Mouse (Mus musculus) embryonic fibroblast, embryonic 13.5 days (primary cell): ENCODE data around the gene Socs3. TPM values are rescaled to one million over a fixed set of nuclear protein-coding genes. Genes with fewer than 3 reads are reported as not detected.

Experiments used
- H3K27ac ChIP-seq: 2 replicates; pipeline ENCODE4 v1.5.1; 2012; ENCODE audit warnings: low read length, control low read depth, inconsistent platforms; ENCODE audit not compliant: insufficient read depth
- H3K4me1 ChIP-seq: 2 replicates; pipeline ENCODE4 v1.6.1; 2011; ENCODE audit warnings: low read length; ENCODE audit not compliant: control insufficient read depth, insufficient read depth
- H3K4me3 ChIP-seq: 2 replicates; pipeline ENCODE4 v1.5.1; 2011; ENCODE audit warnings: mild to moderate bottlenecking, control low read depth, low read length; ENCODE audit not compliant: insufficient read depth
- CTCF ChIP-seq: IDR thresholded peaks from 2 replicates; pipeline ENCODE4 v1.5.1; 2011; ENCODE audit warnings: mild to moderate bottlenecking, control low read depth, low read length, moderate library complexity, borderline replicate concordance; ENCODE audit not compliant: insufficient read depth
- POLR2A ChIP-seq: IDR thresholded peaks from 2 replicates; pipeline ENCODE4 v1.6.1; 2011; ENCODE audit warnings: low read depth, mild to moderate bottlenecking, control low read depth, low read length, moderate library complexity
- polyA plus RNA-seq: library from polyadenylated mRNA; stranded (reverse); fragments of >200 nt; gene quantifications from 2 replicates; pipeline ENCODE4 v1.2.4, GENCODE M21; 2011; ENCODE audit warnings: low read depth; ENCODE audit not compliant: missing spikeins, insufficient read length

Socs3 gene
- polyA plus RNA-seq, 1 experiment: 31.9 TPM

DNA sequence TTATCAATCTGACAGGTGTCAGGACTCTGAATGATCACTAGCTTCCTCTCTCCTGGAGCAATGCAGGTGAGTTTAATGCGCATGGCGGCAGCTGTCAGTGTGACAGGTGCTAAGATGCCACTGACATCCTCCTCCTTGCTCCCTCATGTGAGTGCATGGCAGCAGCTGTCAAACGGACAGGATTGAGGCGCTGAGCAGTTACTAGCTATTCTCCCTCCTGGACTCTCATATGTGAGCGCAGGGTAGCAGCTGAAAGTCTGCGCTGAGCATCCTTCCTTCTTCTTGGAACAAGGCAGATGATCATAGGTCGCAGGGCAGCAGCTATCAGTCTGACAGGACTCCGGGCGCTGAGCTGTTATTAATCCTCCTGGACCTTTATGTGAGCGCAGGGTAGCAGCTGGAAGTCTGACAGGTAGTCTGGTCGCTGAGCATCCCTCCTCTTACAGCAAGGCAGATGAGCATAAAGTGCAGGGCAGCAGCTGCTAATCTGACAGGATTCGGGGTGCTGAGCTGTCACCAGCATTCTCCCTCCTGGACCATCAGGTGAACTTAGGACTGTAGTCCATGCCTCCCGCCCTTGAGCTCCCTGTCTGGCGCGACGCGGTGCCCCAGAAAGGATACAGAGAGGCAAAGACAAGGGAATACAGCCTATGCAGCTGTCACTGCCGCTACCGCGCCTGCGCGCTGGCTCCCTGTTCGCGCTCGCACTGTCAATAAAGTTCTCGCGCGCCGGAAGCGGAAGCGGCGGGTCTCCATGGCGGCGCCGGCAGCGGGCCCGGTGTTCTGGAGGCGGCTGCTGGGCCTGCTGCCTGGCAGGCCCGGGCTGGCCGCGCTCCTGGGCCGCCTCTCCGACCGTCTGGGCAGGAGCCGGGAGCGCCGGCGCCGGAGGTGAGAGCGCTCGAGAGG is 16.5 kb upstream of the Socs3 start, which contains the start of gene Pgs1:
TSS of gene Pgs1 (plus strand) at position 167 of the 906 bp plus-strand sequence.
- Histone ChIP-seq H3K4me1 (peaks cover 23% of the 10 kb centered on the region), H3K27ac (peak within 1 kb of the TSS; percentile 93), H3K4me3 (peak within 1 kb of the TSS; percentile 97)
- TF ChIP-seq POLR2A (peak; percentile 81), CTCF (no peak)

DNA sequence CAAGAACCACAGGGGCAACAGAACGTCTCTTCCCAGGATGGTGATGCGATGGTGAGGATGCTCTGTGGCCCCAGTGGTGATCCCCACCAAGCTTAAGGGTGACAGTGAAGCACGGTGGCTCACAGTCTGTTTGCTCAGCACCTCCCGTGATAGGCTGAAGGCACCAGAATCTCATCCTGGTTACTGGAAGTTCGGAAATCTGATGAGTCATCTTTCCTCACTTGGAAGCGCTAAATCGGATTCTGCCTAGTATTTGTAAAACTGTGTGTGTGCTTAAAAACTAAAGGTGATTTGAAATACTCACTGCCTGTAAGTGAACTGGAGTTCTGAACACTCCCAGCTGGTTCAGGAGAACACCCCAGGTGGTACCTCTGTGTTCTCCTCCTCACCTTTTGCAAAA is 13.9 kb upstream of the Socs3 start:
- Histone ChIP-seq H3K4me1 (peaks cover 8% of the 10 kb centered on the region; the same call in 1 of the 2 replicates), H3K4me3 (no peak overlapping the region), H3K27ac (no peak overlapping the region)
- no peak for TF ChIP-seq CTCF
- TF ChIP-seq POLR2A: no peak

DNA sequence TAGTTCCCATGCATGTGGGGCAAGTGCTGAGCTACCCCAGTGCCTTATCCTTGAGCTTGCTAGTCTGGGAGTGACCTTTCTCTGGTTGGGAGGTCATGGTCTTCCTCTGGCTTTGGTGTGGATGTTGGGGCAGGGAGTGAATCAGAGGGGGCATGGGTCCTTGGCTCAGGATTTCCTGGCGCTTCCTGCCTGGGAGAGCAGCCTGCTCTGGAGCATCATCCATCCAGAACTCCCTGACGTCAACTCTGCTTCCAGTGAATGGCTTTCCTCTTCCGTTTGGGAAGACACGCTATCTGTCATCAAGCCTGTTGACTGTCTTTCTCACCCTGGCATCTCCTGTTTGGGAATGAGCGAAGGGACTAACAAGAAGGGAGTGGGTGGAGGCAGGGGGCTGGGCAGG is 12.6 kb upstream of the Socs3 start:
- TF ChIP-seq CTCF (no peak), POLR2A (no peak)
- Histone ChIP-seq H3K4me3 (no peak overlapping the region), H3K27ac (no peak overlapping the region), H3K4me1 (peaks cover 3% of the 10 kb centered on the region; the same call in 1 of the 2 replicates)

DNA sequence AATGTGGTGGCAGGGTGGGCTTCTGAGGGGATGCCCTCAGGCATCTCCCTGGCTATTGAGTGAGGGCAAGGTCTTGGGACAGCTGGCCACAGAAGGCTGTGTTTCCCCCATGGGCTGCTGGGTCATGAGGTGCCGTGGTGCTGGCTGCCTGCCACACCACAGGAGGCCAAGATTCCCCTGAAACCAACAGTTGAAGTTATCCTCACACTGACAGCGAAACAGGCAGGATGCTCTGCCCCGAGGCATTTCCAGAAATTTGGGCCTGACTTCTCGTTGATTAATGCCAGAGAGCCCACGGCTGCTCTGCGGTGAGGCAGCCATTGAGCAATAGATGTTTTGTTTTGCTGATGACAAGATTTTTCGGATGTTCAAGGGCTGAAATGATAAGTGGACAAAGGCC is 9.5 kb upstream of the Socs3 start:
- no peak for TF ChIP-seq POLR2A

DNA sequence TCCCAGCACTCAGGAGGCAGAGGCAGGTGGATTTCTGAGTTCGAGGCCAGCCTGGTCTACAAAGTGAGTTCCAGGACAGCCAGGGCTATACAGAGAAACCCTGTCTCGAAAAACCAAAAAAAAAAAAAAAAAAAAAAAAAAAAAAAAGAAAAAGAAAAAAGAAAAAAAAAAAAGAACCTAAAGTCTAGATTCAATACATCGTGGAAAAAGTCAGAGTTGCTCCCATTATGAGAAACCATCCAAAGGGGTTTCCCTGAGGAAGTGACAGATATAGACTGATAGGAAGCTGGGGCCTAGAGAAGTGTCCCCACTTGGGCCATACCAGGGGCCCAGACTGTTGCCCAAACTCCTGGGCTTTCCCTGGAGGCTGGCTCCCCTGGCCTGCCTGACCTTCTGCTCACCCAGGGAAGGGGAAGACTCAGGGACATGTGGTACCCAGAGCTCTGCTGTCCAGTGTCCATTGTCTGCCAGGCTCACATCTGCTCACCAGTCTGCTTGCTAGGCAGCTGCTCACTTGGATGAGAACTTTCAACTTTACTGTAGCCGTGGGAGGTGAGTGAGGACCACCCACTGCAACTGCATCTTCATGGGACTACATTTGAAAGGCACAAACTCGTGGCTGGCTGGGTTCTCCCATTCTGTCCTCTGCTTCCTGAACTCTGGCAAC is 8.0 kb upstream of the Socs3 start:
- Histone ChIP-seq H3K4me1 (peaks cover 2% of the 10 kb centered on the region; the same call in 1 of the 2 replicates), H3K27ac (no peak overlapping the region), H3K4me3 (no peak overlapping the region)
- TF ChIP-seq CTCF (no peak), POLR2A (no peak)

More for the DNA sequence above, 9.5 kb upstream of the Socs3 start:
- no peak overlapping the region for H3K27ac ChIP-seq
- no peak overlapping the region for H3K4me3 ChIP-seq
- H3K4me1 ChIP-seq: peaks cover 5% of the 10 kb centered on the region; the same call in 1 of the 2 replicates

DNA sequence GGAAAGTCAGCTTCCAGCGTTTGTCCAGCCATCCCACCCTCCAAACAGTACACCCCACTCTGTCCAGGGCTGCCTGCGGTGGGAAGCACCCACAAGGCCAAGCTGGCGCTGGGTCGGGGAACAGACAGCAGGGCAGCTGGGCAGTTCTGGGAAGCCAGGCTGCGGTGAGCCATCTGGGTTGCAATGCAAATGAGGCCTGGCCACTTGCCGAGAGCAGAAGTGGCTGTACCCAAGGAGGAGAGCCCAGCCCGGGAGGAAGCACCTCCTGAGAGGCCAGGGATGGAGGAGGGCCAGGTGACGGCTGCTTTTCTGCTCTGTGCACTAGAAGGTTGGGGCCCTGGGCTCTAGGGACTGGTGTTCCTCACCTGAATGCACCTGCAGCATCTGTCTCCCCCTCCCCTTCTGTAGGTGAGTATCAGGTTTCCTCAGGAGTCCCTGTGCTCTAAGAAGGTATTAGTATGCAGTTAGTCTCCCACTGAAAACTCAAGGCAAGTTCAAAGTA is 6.3 kb upstream of the Socs3 start:
- H3K4me3 ChIP-seq: no peak overlapping the region
- H3K27ac ChIP-seq: peak overlapping the region; percentile 77
- no peak for TF ChIP-seq CTCF
- no peak for TF ChIP-seq POLR2A

DNA sequence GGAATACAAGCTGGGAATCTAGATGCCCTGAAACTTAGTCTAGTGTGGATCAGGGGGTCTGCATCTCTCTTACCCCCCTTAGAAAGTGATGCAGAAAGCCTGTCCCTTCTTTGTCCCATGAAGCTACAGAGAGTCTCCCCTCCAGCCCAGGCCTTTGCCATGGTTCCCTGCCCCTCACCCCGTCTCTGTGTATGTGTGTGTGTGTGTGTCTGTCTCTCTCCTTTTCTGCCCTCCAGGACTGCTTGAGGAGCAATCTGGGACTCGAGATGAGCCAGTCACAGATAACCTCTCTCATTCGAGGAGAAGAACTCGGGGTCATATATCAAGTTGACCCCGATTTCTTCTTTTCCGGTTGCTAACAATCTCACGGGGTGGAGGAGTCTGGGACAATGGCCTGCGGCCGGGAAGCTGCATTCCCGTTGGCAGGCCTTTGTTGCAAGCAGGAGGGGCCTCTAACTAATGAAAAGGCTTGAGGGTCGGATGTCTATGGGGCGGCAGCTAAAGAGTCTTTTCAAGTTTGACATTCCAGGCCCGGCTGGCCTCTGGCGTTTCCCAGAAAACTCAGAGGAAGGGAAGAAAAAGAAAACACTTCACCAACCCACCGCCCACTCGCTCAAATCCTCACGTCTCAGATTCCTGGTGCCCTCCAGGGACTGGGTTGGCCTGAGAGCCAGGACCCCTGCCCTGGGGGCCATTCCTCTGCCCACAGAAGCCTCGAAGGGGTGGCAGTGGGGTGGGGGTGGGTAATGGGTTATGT is 5.5 kb upstream of the Socs3 start:
- TF ChIP-seq CTCF (no peak), POLR2A (no peak)
- H3K4me3 ChIP-seq: no peak overlapping the region
- peaks cover 2% of the 10 kb centered on the region; the same call in 1 of the 2 replicates for H3K4me1 ChIP-seq
- H3K27ac ChIP-seq: peak overlapping the region; percentile 77

More for the DNA sequence above, 6.3 kb upstream of the Socs3 start:
- peaks cover 2% of the 10 kb centered on the region; the same call in 1 of the 2 replicates for H3K4me1 ChIP-seq

DNA sequence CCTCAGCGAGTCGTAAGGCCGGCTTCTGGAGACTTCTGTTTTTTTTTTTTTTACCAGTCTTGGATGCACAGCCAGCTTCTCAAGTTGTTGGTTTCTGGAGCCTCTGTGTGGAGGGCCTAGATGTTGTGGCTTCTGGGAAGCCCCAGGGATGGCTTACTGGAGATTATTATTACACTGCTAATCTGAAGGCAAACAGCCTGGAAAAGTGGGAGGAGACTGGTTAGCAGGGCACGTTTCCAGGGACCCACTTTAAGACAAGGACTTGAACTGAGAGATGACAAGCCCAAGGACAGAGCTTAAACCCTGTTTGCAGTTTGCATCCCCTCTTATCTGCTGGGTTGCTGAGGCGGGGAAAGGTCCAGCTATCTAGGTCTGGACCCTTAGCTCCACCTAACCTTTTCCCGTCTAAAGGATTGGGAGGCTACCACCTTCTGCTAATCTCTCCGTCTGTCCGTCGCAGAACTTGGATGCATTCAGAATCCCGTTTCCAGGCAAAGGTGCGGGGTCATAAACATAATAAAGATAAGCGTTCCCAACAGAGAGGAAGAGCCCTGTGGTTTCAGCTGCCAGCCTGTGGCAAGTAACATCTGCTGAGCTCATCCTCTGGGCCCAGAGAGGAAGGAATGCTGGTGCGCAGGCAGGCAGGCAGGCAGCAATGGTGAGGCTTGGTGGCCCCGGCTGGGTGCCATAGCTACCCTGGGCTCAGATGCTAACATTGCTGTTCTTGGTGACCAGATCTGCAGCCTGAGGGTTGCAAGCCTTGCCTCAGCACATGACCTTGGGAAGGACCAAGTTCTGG is 4.7 kb upstream of the Socs3 start:
- peak overlapping the region; percentile 77 for H3K27ac ChIP-seq
- peaks cover 2% of the 10 kb centered on the region; the same call in 1 of the 2 replicates for H3K4me1 ChIP-seq

More for the DNA sequence above, 4.7 kb upstream of the Socs3 start:
- no peak for TF ChIP-seq POLR2A
- TF ChIP-seq CTCF: no peak
- H3K4me3 ChIP-seq: no peak overlapping the region
